Mouse (Mus musculus): ENCODE data around the gene Hes3. TPM values are rescaled to one million over a fixed set of nuclear protein-coding genes. Genes with fewer than 3 reads are reported as not detected.

Gene Hes3
- polyA plus RNA-seq, 1 experiment: not detected

DNA sequence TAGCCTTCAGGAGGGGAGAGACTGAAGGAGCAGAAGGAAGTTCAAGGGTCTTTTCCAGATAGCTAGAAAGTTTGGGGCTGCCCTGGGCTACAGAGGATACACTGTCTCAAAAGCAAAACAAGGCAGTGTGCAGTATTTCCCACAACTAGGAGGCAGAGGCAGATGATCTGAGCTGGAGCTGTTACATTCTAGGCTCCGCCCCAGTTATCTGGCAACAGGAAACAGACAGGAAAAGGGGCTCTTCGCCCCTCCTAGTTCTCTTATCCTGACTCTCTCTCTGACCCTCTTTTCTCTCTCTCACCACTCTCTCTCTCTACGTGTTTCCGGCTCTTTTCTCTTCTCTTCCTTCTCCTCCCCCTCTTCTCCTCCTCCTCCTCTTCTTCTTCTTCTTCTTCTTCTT is 4.5 kb upstream of the Hes3 start:
- Histone ChIP-seq H3K4me1 (ENCODE audit: control insufficient read depth, insufficient read depth, low read length) (peaks cover 6% of the 10 kb centered on the region; the same call in 1 of the 2 replicates), H3K27ac (ENCODE audit: insufficient read depth, low read length) (no peak overlapping the region), H3K4me3 (ENCODE audit: insufficient read depth, low read length) (no peak overlapping the region)
- TF ChIP-seq POLR2A (IDR thresholded peaks at IDR 0.05; ENCODE audit: low read depth, low read length) (no peak), CTCF (IDR thresholded peaks at IDR 0.05; ENCODE audit: borderline replicate concordance, insufficient read depth, low read length) (no peak)

- no peak overlapping the region for H3K4me3 ChIP-seq (ENCODE audit: insufficient read depth, low read length)
- peaks cover 6% of the 10 kb centered on the region; the same call in 1 of the 2 replicates for H3K4me1 ChIP-seq (ENCODE audit: control insufficient read depth, insufficient read depth, low read length)
These were observed 2.9 kb upstream of the Hes3 start for GRCm38 (mm10) chr4:152294188-152294929.

DNA sequence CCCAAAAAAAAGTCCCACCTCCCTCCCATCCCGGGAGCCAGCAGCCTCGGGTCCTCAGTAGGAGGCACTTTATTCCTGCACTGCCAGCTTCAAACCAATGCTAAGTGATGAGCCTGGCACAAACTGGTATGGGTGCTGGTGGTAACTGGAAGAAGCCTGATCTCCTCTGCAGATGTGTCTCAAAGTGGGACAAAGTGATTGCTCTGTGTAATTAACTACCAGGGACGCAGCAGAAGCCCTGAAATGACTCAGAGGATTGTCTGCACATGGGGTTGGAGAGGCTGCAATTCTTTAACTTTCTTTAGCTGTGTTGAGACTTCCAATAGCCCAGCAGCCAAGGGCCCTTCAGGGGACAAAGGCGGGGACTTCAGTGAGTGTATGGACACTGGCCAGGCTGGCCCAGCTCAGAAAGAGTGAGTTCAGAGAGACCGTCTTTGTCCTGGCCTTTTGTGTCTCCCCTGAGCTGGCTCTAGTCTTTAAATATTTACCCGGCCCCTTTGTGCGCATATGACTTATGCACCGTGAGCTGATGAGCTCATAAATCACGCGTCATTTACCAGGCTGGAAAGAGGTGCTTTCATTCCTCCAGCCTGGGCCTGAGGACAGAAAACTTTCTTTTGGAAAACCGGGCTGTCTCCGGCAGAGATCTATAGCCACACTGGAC is 772 bp upstream of the Hes3 start:
- H3K4me3 ChIP-seq (ENCODE audit: insufficient read depth, low read length): no peak overlapping the region
- peaks cover 3% of the 10 kb centered on the region; the same call in 1 of the 2 replicates for H3K4me1 ChIP-seq (ENCODE audit: control insufficient read depth, insufficient read depth, low read length)
- no peak overlapping the region for H3K27ac ChIP-seq (ENCODE audit: insufficient read depth, low read length)
- no peak for TF ChIP-seq POLR2A (IDR thresholded peaks at IDR 0.05; ENCODE audit: low read depth, low read length)
- TF ChIP-seq CTCF (IDR thresholded peaks at IDR 0.05; ENCODE audit: borderline replicate concordance, insufficient read depth, low read length): no peak

More at GRCm38 (mm10) chr4:152294188-152294929, 2.9 kb upstream of the Hes3 start:
- H3K27ac ChIP-seq (ENCODE audit: insufficient read depth, low read length): peak overlapping the region; percentile 53; the same call in 1 of the 2 replicates
- TF ChIP-seq CTCF (IDR thresholded peaks at IDR 0.05; ENCODE audit: borderline replicate concordance, insufficient read depth, low read length): peak; percentile 27; the same call in 1 of the 2 replicates
- no peak for TF ChIP-seq POLR2A (IDR thresholded peaks at IDR 0.05; ENCODE audit: low read depth, low read length)

GRCm38 (mm10) chr4:152290991-152291390 is 471 bp downstream of the Hes3 start:
- TF ChIP-seq CTCF (IDR thresholded peaks at IDR 0.05; ENCODE audit: borderline replicate concordance, insufficient read depth, low read length): no peak
- TF ChIP-seq POLR2A (IDR thresholded peaks at IDR 0.05; ENCODE audit: low read depth, low read length): no peak
- Histone ChIP-seq H3K4me3 (ENCODE audit: insufficient read depth, low read length) (no peak overlapping the region), H3K4me1 (ENCODE audit: control insufficient read depth, insufficient read depth, low read length) (peaks cover 3% of the 10 kb centered on the region; the same call in 1 of the 2 replicates), H3K27ac (ENCODE audit: insufficient read depth, low read length) (no peak overlapping the region)

GRCm38 (mm10) chr4:152290385-152290784 is 1.1 kb downstream of the Hes3 start:
- Histone ChIP-seq H3K4me3 (ENCODE audit: insufficient read depth, low read length) (no peak overlapping the region), H3K4me1 (ENCODE audit: control insufficient read depth, insufficient read depth, low read length) (peaks cover 3% of the 10 kb centered on the region; the same call in 1 of the 2 replicates), H3K27ac (ENCODE audit: insufficient read depth, low read length) (no peak overlapping the region)
- TF ChIP-seq CTCF (IDR thresholded peaks at IDR 0.05; ENCODE audit: borderline replicate concordance, insufficient read depth, low read length): no peak
- no peak for TF ChIP-seq POLR2A (IDR thresholded peaks at IDR 0.05; ENCODE audit: low read depth, low read length)

DNA sequence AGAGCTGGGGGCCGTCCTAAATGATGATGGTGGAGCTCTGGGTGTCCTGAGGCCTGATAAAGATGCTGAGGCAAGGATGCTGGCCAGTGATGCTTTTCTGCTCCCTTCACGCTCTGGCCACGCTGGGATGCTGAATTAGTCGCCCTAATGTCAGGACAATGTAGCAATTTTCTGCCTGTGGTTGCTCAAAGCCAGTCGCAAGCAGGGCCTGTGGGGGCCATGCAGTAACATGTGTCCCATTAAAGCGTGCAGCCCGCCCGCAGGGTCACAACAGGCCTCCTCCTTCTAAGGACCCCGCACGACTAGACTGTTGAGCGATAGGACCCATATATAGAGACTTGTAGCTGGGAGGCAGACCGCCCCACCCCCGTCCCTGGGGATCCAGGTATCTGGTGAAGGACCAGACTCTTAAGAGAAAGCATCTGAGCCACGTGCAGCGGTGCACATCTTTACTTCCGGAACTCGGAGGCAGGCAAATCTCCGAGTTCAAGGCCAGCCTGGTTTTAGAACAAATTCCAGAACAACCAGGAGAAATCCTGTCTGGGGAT is 3.0 kb downstream of the Hes3 start:
- no peak for TF ChIP-seq CTCF (IDR thresholded peaks at IDR 0.05; ENCODE audit: borderline replicate concordance, insufficient read depth, low read length)
- no peak for TF ChIP-seq POLR2A (IDR thresholded peaks at IDR 0.05; ENCODE audit: low read depth, low read length)
- no peaks in the 10 kb centered on the region for H3K4me1 ChIP-seq (ENCODE audit: control insufficient read depth, insufficient read depth, low read length)
- no peak overlapping the region for H3K27ac ChIP-seq (ENCODE audit: insufficient read depth, low read length)
- no peak overlapping the region for H3K4me3 ChIP-seq (ENCODE audit: insufficient read depth, low read length)

DNA sequence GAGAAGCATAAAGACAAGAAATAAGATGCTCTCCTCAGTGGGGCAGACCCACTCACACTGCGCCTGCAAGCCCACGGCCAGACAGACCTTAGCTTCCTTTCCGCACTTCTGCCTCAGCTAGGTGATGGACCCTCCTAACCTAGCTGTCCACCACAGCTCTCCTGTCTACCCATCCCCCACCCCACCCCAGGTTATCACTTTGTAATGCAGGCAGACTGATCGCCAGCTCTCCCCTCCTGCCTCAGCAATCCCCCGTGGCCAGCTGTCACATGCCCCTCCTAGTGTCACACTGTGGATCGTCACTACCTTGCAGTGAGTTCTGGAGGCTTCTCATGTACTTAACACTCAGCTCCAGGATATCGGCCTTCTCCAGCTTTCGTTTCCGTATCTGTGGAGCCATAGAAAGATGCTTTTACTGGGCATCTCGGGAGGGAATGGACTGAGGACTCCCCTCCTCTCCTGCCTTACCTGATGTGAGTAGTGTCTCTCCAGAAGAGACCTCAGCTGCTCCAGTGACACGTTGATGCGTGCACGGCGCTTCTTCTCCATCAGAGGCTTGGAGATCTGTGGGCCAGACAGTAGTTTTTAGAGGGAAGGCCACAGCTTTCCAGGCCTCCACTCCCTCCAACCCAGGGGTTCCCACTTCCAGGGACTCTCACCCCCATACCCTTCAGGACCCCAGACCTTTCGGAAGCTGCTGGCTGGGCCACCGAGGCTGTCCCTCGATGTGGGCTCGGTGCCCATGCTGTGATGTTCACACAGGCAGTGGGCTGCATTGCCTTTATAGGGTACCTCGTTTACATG is 3.9 kb downstream of the Hes3 start:
- no peak overlapping the region for H3K4me3 ChIP-seq (ENCODE audit: insufficient read depth, low read length)
- no peak for TF ChIP-seq CTCF (IDR thresholded peaks at IDR 0.05; ENCODE audit: borderline replicate concordance, insufficient read depth, low read length)
- no peak for TF ChIP-seq POLR2A (IDR thresholded peaks at IDR 0.05; ENCODE audit: low read depth, low read length)
- H3K4me1 ChIP-seq (ENCODE audit: control insufficient read depth, insufficient read depth, low read length): no peaks in the 10 kb centered on the region
- no peak overlapping the region for H3K27ac ChIP-seq (ENCODE audit: insufficient read depth, low read length)

DNA sequence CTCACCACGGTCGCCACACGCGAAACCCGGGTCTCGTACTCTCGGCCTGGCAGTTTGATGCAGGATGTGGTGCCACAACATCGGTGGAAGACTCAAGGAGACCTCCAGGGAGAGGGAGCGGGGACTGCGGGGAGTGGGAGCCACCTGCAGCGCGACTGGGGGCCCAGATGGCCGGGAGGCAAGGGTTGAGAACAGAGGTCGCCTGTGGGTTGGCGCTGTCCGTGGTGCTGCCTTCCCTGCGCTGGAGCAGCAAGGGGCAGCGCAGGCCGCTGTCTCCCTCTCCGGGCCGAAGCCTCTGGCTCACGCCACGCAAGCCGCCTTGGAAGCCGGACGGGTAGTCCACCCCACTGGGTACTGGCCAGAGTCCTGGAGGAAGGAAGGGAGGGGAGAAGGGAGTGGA is 4.6 kb downstream of the Hes3 start:
- Histone ChIP-seq H3K27ac (ENCODE audit: insufficient read depth, low read length) (no peak overlapping the region), H3K4me1 (ENCODE audit: control insufficient read depth, insufficient read depth, low read length) (no peaks in the 10 kb centered on the region), H3K4me3 (ENCODE audit: insufficient read depth, low read length) (no peak overlapping the region)
- peak; percentile 10; the same call in 1 of the 2 replicates for TF ChIP-seq CTCF (IDR thresholded peaks at IDR 0.05; ENCODE audit: borderline replicate concordance, insufficient read depth, low read length)
- TF ChIP-seq POLR2A (IDR thresholded peaks at IDR 0.05; ENCODE audit: low read depth, low read length): no peak

GRCm38 (mm10) chr4:152286183-152286582 is 5.3 kb downstream of the Hes3 start:
- TF ChIP-seq CTCF (IDR thresholded peaks at IDR 0.05; ENCODE audit: borderline replicate concordance, insufficient read depth, low read length) (no peak), POLR2A (IDR thresholded peaks at IDR 0.05; ENCODE audit: low read depth, low read length) (0 out of 2 replicates have a peak, but pooled peaks have one; percentile 21)
- no peak overlapping the region for H3K4me3 ChIP-seq (ENCODE audit: insufficient read depth, low read length)
- H3K27ac ChIP-seq (ENCODE audit: insufficient read depth, low read length): no peak overlapping the region

More at GRCm38 (mm10) chr4:152286183-152286582, 5.3 kb downstream of the Hes3 start:
- H3K4me1 ChIP-seq (ENCODE audit: control insufficient read depth, insufficient read depth, low read length): no peaks in the 10 kb centered on the region

Measured in embryonic fibroblast, embryonic 13.5 days (primary cell).